Mouse (Mus musculus): ENCODE measurements at regions not wholly inside any gene's neighbourhood (a gene's known extent, or its start where the extent isn't known, plus 50 kb on each side); places are given as distances from the start of the nearest gene placed in this dataset.

GRCm38 (mm10) chr3:15068256-15068655 lies 182.2 kb downstream of the Car2 start:
- no peak for TF ChIP-seq CTCF (IDR thresholded peaks at IDR 0.05; ENCODE audit: extremely low read depth, insufficient read length, insufficient replicate concordance, low read depth, low read length)
- TF ChIP-seq POLR2A (IDR thresholded peaks at IDR 0.05; ENCODE audit: low read depth, low read length): no peak

All from small intestine, adult 2 months (tissue).